Mouse (Mus musculus) testis, adult 2 months (tissue): ENCODE results near the gene Kbtbd12. TPM values are rescaled to one million over a fixed set of nuclear protein-coding genes. Genes with fewer than 3 reads are reported as not detected.

ENCODE experiments used
- H3K27ac ChIP-seq: fragments of 200-500 bp; 2 replicates; pipeline ENCODE4 v1.5.1; 2012; ENCODE audit warnings: low read depth, low read length; ENCODE audit not compliant: control insufficient read depth, insufficient read depth
- H3K27me3 ChIP-seq: fragments of 200-500 bp; 2 replicates; pipeline ENCODE4 v1.6.1; 2012; ENCODE audit warnings: mild to moderate bottlenecking, low read length, moderate library complexity; ENCODE audit not compliant: control insufficient read depth, insufficient read depth
- H3K36me3 ChIP-seq: fragments of 200-500 bp; 2 replicates; pipeline ENCODE4 v1.6.1; 2012; ENCODE audit warnings: mild to moderate bottlenecking, low read length; ENCODE audit not compliant: control insufficient read depth, insufficient read depth
- H3K4me1 ChIP-seq: fragments of 200-500 bp; 2 replicates; pipeline ENCODE4 v1.6.1; 2012; ENCODE audit warnings: low read length; ENCODE audit not compliant: control insufficient read depth, insufficient read depth
- H3K4me3 ChIP-seq: fragments of 200-500 bp; 2 replicates; pipeline ENCODE4 v1.5.1; 2012; ENCODE audit warnings: low read depth, mild to moderate bottlenecking, low read length, moderate library complexity, mixed read lengths; ENCODE audit not compliant: control insufficient read depth
- CTCF ChIP-seq: fragments of 200-500 bp; IDR thresholded peaks from 2 replicates; pipeline ENCODE4 v1.5.1; 2012; ENCODE audit warnings: low read depth, mild to moderate bottlenecking, inconsistent platforms, low read length, moderate library complexity; ENCODE audit not compliant: control insufficient read depth, insufficient read depth, insufficient replicate concordance
- POLR2A ChIP-seq: fragments of 200-500 bp; IDR thresholded peaks from 2 replicates; pipeline ENCODE4 v1.6.1; 2012; ENCODE audit warnings: low read depth, mild to moderate bottlenecking, inconsistent platforms, low read length, moderate library complexity; ENCODE audit not compliant: control insufficient read depth
- polyA plus RNA-seq: library from polyadenylated mRNA; depleted of rRNA; stranded (reverse); fragments of >200 nt; gene quantifications from 2 replicates; pipeline ENCODE4 v1.2.3, GENCODE M21; 2012

Kbtbd12 gene
- polyA plus RNA-seq, 1 experiment, result 0.83 TPM

- H3K27me3 ChIP-seq, result no peaks in the 10 kb centered on the region
- H3K4me3 ChIP-seq, result no peak overlapping the region
- no peak overlapping the region for H3K27ac ChIP-seq
- TF ChIP-seq POLR2A, result no peak
- TF ChIP-seq CTCF, result no peak
- no peaks in the 10 kb centered on the region for H3K36me3 ChIP-seq
- H3K4me1 ChIP-seq, result no peaks in the 10 kb centered on the region
Measured at GRCm38 (mm10) chr6:88565033-88565432, 72.7 kb downstream of the Kbtbd12 start.

DNA sequence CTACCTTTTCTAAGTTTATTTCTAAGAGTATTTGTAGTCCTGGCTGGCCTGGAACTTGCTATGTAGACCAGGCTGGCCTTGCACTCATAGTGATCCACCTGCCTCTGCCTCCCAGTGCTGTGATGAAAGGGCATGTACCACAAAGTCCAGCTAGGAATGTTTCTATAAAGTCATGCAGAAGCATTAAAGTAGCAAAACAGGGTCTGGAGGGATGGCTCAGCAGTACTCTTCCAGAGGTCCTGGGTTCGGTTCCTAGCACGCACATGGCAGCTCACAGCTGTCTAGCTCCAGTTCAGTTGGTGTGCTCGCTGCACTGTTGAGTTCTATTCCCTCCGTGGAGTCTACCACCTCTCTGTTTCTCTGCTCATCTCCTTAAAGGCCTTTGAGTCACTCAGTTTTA, 77.6 kb downstream of the Kbtbd12 start:
- TF ChIP-seq POLR2A (no peak), CTCF (no peak)
- Histone ChIP-seq H3K27ac (no peak overlapping the region), H3K27me3 (no peaks in the 10 kb centered on the region), H3K4me3 (no peak overlapping the region), H3K4me1 (no peaks in the 10 kb centered on the region), H3K36me3 (no peaks in the 10 kb centered on the region)

DNA sequence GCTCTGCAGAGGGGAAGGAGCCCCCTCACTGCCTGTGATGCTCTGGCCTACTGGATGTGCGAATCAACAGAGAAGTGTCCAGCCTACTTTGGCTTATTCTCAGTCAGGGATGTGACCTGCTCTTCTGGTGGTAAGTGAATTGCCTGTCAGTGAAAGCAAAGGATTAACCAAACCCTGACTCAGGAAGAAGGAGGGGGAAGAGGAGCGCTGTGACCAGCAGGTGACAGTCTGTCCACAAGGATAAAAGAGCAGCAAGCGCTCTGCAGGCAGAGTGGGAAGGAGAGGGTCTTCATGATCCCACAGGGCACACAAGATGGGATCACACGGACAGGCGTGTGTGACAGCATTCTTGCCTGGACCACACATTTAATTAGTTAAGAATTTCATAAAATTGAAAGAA, 78.1 kb downstream of the Kbtbd12 start:
- Histone ChIP-seq H3K36me3 (no peaks in the 10 kb centered on the region), H3K4me1 (no peaks in the 10 kb centered on the region), H3K27me3 (no peaks in the 10 kb centered on the region), H3K27ac (no peak overlapping the region), H3K4me3 (no peak overlapping the region)
- TF ChIP-seq CTCF, result no peak
- TF ChIP-seq POLR2A, result no peak

GRCm38 (mm10) chr6:88558076-88558475, 79.7 kb downstream of the Kbtbd12 start:
- no peak overlapping the region for H3K4me3 ChIP-seq
- no peaks in the 10 kb centered on the region for H3K4me1 ChIP-seq
- TF ChIP-seq POLR2A (no peak), CTCF (no peak)
- H3K27me3 ChIP-seq, result no peaks in the 10 kb centered on the region
- H3K36me3 ChIP-seq, result no peaks in the 10 kb centered on the region
- no peak overlapping the region for H3K27ac ChIP-seq

GRCm38 (mm10) chr6:88557548-88557947, 80.2 kb downstream of the Kbtbd12 start:
- H3K27me3 ChIP-seq, result no peaks in the 10 kb centered on the region
- no peaks in the 10 kb centered on the region for H3K36me3 ChIP-seq
- no peaks in the 10 kb centered on the region for H3K4me1 ChIP-seq
- H3K4me3 ChIP-seq, result no peak overlapping the region
- no peak for TF ChIP-seq POLR2A
- no peak for TF ChIP-seq CTCF
- no peak overlapping the region for H3K27ac ChIP-seq

- no peaks in the 10 kb centered on the region for H3K4me1 ChIP-seq
- no peaks in the 10 kb centered on the region for H3K36me3 ChIP-seq
- H3K4me3 ChIP-seq, result no peak overlapping the region
- H3K27ac ChIP-seq, result no peak overlapping the region
- no peak for TF ChIP-seq POLR2A
- no peak for TF ChIP-seq CTCF
- H3K27me3 ChIP-seq, result no peaks in the 10 kb centered on the region
Measured at GRCm38 (mm10) chr6:88549916-88550315, 87.8 kb downstream of the Kbtbd12 start.

GRCm38 (mm10) chr6:88549137-88549814, 88.5 kb downstream of the Kbtbd12 start:
- TF ChIP-seq CTCF, result no peak
- TF ChIP-seq POLR2A, result no peak
- H3K4me3 ChIP-seq, result no peak overlapping the region
- H3K27ac ChIP-seq, result no peak overlapping the region
- no peaks in the 10 kb centered on the region for H3K27me3 ChIP-seq
- H3K36me3 ChIP-seq, result no peaks in the 10 kb centered on the region
- H3K4me1 ChIP-seq, result no peaks in the 10 kb centered on the region
